Mouse (Mus musculus): ENCODE data around the gene Dbf4. TPM values are rescaled to one million over a fixed set of nuclear protein-coding genes. Genes with fewer than 3 reads are reported as not detected.
A peak's percentile ranks its signal among the peaks of the same experiment; 100 is the strongest.

Gene Dbf4
- 207 and 213 TPM in 2 replicates for polyA plus RNA-seq (2011; ENCODE audit: insufficient read depth, insufficient read length, low read depth, missing spikeins)

DNA sequence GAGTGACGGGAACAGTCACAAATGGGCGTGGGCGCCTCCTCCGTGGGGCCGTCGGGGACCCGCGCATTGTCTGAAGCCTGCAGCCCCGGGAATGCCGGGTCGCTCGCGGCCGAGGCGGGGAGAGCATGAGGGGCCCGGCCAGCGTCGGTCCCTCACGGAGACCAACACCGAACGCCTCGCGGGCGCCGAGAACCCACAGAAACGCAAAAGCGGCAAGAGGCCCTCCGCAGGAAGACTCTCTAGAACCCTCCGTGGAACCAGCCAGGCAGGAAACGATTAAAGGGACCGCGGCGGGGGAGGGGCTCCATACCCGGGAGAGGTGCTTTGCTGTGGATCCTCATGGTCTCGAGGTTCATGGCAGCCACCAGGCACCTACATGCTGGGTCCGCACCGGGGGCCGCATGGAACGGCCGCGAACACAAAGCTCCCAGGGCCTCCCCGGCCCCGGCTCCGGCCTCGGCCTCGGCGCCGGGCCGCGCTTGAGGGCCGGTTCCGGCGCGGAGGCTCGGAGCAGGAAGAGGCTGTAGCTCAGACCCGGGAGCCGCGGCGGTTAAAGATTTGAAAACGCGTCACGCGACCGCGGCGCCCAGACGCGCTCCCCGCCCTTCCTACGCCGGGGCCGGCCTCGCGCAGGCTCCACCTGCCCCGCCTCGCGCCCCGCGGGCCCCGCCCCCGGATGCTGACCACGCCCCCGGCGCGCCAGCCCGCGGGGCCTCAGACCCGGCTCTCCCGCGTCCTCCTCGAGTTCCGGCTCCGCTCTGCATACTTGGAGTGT lies at the start of gene Dbf4, which contains the start of gene Slc25a40:
Gene Dbf4 (minus strand): TSS at position 560 of the 775 bp plus-strand sequence.
Gene Slc25a40 (plus strand): TSS at position 694 of the 775 bp plus-strand sequence.
- Histone ChIP-seq H3K9me3 (replicated peaks; ENCODE audit: control insufficient read depth, insufficient read depth, low read length, poor library complexity, severe bottlenecking) (no peaks in the 10 kb centered on the region), H3K27me3 (ENCODE audit: control insufficient read depth, insufficient read depth, low read length, poor library complexity, severe bottlenecking) (no peaks in the 10 kb centered on the region), H3K4me3 (ENCODE audit: low read depth, low read length) (peak within 1 kb of the TSS; percentile 100), H3K9ac (ENCODE audit: low read depth, poor library complexity, severe bottlenecking) (peak within 1 kb of the TSS; percentile 99), H3K27ac (ENCODE audit: insufficient read depth, low read length) (peak within 1 kb of the TSS; percentile 86), H3K4me1 (ENCODE audit: control insufficient read depth, insufficient read depth, low read length) (peaks cover 1% of the 10 kb centered on the region), H3K36me3 (ENCODE audit: control insufficient read depth, insufficient read depth, low read length, poor library complexity, severe bottlenecking) (peaks cover 40% of the 10 kb centered on the region)
- no peak for TF ChIP-seq CTCF (IDR thresholded peaks at IDR 0.05; ENCODE audit: low read depth, low read length)
- 0 out of 2 replicates have a peak, but pooled peaks have one; percentile 17 for TF ChIP-seq EP300 (IDR thresholded peaks at IDR 0.05; ENCODE audit: insufficient read depth, low read depth, low read length)
- TF ChIP-seq POLR2A (IDR thresholded peaks at IDR 0.05; ENCODE audit: insufficient read depth, low read length): peak; percentile 81

DNA sequence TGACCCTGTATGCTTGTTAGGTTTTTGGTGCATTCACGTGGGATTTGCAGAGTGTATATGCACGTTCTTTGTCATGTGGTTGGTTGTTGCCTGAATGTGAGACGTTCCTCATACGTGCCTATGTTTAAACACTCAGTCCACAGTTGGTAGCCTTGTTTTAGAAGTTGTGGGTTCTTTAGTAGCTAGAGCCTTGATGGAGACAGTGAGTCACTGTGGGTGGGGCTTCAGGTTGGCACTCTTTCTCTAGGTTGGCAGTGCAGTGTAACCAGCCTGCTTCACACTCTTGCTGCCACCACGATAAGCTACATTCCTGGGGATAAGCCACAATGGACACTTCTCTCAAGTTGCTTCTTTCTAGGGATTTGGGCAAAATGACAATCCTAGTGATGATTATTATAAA lies 34.0 kb upstream of the Dbf4 start:
- Histone ChIP-seq H3K9ac (ENCODE audit: low read depth, poor library complexity, severe bottlenecking) (no peak overlapping the region), H3K27ac (ENCODE audit: insufficient read depth, low read length) (no peak overlapping the region), H3K27me3 (ENCODE audit: control insufficient read depth, insufficient read depth, low read length, poor library complexity, severe bottlenecking) (no peaks in the 10 kb centered on the region), H3K9me3 (replicated peaks; ENCODE audit: control insufficient read depth, insufficient read depth, low read length, poor library complexity, severe bottlenecking) (peaks cover 14% of the 10 kb centered on the region), H3K4me3 (ENCODE audit: low read depth, low read length) (no peak overlapping the region), H3K36me3 (ENCODE audit: control insufficient read depth, insufficient read depth, low read length, poor library complexity, severe bottlenecking) (peaks cover 50% of the 10 kb centered on the region), H3K4me1 (ENCODE audit: control insufficient read depth, insufficient read depth, low read length) (no peaks in the 10 kb centered on the region)
- TF ChIP-seq POLR2A (IDR thresholded peaks at IDR 0.05; ENCODE audit: insufficient read depth, low read length): no peak
- no peak for TF ChIP-seq CTCF (IDR thresholded peaks at IDR 0.05; ENCODE audit: low read depth, low read length)
- no peak for TF ChIP-seq EP300 (IDR thresholded peaks at IDR 0.05; ENCODE audit: insufficient read depth, low read depth, low read length)

DNA sequence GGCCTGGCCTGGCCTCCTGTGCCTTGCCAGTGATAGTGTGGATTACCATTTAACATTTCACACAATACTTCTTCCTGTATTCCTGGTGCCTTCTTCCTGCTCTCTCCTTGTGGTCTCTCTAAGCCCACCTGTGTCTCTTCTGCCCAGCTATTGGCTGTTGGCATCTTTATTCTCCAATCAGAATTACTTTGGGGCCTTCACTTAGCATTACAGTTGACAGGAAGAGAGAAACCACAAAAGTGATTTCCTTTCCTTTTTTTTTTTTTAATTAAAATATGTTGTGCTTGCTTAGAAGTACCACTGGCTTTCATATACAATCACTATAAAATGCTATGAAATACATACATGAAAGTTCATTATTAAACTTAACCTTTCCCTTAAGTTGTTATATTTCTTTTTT lies 33.0 kb upstream of the Dbf4 start:
- Histone ChIP-seq H3K9ac (ENCODE audit: low read depth, poor library complexity, severe bottlenecking) (no peak overlapping the region), H3K4me1 (ENCODE audit: control insufficient read depth, insufficient read depth, low read length) (no peaks in the 10 kb centered on the region), H3K4me3 (ENCODE audit: low read depth, low read length) (no peak overlapping the region), H3K36me3 (ENCODE audit: control insufficient read depth, insufficient read depth, low read length, poor library complexity, severe bottlenecking) (peaks cover 42% of the 10 kb centered on the region), H3K9me3 (replicated peaks; ENCODE audit: control insufficient read depth, insufficient read depth, low read length, poor library complexity, severe bottlenecking) (peaks cover 6% of the 10 kb centered on the region; the same call in 1 of the 2 replicates), H3K27me3 (ENCODE audit: control insufficient read depth, insufficient read depth, low read length, poor library complexity, severe bottlenecking) (no peaks in the 10 kb centered on the region), H3K27ac (ENCODE audit: insufficient read depth, low read length) (no peak overlapping the region)
- TF ChIP-seq EP300 (IDR thresholded peaks at IDR 0.05; ENCODE audit: insufficient read depth, low read depth, low read length): no peak
- no peak for TF ChIP-seq CTCF (IDR thresholded peaks at IDR 0.05; ENCODE audit: low read depth, low read length)
- TF ChIP-seq POLR2A (IDR thresholded peaks at IDR 0.05; ENCODE audit: insufficient read depth, low read length): no peak

DNA sequence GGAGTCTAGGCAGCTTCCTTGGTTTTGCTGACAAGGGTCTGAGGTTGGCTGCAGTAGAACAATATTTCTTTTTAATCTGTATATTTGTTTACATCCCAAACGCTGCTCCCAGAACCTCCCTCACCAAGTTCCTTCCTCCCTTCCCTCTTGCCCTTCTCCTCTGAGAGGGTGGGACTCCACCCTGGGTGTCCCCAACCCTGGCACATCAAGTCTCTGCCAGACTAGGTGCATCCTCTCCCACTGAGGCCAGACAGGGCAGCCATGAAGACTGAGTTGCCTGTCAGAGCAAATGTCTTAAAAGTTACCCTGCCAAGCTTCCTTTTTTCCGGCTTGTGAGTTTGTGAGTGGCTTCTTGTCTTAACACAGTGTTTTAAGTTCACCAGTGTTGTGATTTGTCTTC lies 16.6 kb upstream of the Dbf4 start:
- TF ChIP-seq CTCF (IDR thresholded peaks at IDR 0.05; ENCODE audit: low read depth, low read length) (no peak), POLR2A (IDR thresholded peaks at IDR 0.05; ENCODE audit: insufficient read depth, low read length) (no peak), EP300 (IDR thresholded peaks at IDR 0.05; ENCODE audit: insufficient read depth, low read depth, low read length) (no peak)
- no peaks in the 10 kb centered on the region for H3K27me3 ChIP-seq (ENCODE audit: control insufficient read depth, insufficient read depth, low read length, poor library complexity, severe bottlenecking)
- no peaks in the 10 kb centered on the region for H3K9me3 ChIP-seq (replicated peaks; ENCODE audit: control insufficient read depth, insufficient read depth, low read length, poor library complexity, severe bottlenecking)
- no peak overlapping the region for H3K27ac ChIP-seq (ENCODE audit: insufficient read depth, low read length)
- H3K4me3 ChIP-seq (ENCODE audit: low read depth, low read length): no peak overlapping the region
- H3K36me3 ChIP-seq (ENCODE audit: control insufficient read depth, insufficient read depth, low read length, poor library complexity, severe bottlenecking): peaks cover 34% of the 10 kb centered on the region
- H3K4me1 ChIP-seq (ENCODE audit: control insufficient read depth, insufficient read depth, low read length): no peaks in the 10 kb centered on the region
- no peak overlapping the region for H3K9ac ChIP-seq (ENCODE audit: low read depth, poor library complexity, severe bottlenecking)

DNA sequence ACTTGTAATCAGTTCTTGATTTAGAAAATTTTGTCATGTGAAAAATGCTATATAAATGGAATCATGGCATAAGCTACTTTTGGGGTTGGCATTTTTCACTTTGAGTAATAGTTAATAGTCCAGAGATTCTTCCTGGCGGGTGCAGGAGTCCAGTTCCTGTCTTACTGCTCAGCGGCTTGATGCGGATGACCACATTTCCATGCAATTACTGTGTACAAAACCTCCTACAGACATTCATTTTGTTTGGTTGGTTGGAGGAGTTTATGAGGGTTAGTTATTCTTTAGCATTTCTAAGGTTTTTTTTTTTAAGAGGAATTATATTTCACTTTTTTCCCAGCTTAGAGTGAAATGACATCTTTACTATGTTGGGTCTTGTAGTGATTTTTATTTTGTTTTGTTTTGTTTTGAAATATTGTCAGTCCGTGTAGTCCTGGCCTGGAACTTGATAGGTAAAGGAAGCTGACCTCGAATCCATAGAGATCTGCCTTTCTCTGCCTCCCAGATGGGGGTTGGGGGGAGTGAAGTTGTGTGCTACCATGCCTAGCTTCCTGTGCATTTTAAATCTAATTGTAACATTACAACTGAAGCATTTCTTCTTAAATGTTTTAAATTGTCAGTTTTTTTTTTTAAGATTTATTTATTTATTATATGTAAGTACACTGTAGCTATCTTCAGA lies 15.1 kb upstream of the Dbf4 start:
- H3K9ac ChIP-seq (ENCODE audit: low read depth, poor library complexity, severe bottlenecking): no peak overlapping the region
- peaks cover 28% of the 10 kb centered on the region for H3K36me3 ChIP-seq (ENCODE audit: control insufficient read depth, insufficient read depth, low read length, poor library complexity, severe bottlenecking)
- TF ChIP-seq CTCF (IDR thresholded peaks at IDR 0.05; ENCODE audit: low read depth, low read length): no peak
- TF ChIP-seq POLR2A (IDR thresholded peaks at IDR 0.05; ENCODE audit: insufficient read depth, low read length): no peak
- TF ChIP-seq EP300 (IDR thresholded peaks at IDR 0.05; ENCODE audit: insufficient read depth, low read depth, low read length): no peak
- H3K4me3 ChIP-seq (ENCODE audit: low read depth, low read length): no peak overlapping the region
- no peaks in the 10 kb centered on the region for H3K9me3 ChIP-seq (replicated peaks; ENCODE audit: control insufficient read depth, insufficient read depth, low read length, poor library complexity, severe bottlenecking)
- no peak overlapping the region for H3K27ac ChIP-seq (ENCODE audit: insufficient read depth, low read length)
- H3K4me1 ChIP-seq (ENCODE audit: control insufficient read depth, insufficient read depth, low read length): no peaks in the 10 kb centered on the region
- H3K27me3 ChIP-seq (ENCODE audit: control insufficient read depth, insufficient read depth, low read length, poor library complexity, severe bottlenecking): no peaks in the 10 kb centered on the region
